Mouse (Mus musculus) layer of hippocampus, adult 2 months (tissue): ENCODE results near the gene Zfp512b. TPM values are rescaled to one million over a fixed set of nuclear protein-coding genes. Genes with fewer than 3 reads are reported as not detected.

ENCODE experiments used
- DNase-seq, 2 experiments: peaks; one replicate each; pipeline ENCODE4 v3.0.0; 2022; ENCODE audit warnings: low spot score in 2 of 2
- H3K27ac ChIP-seq: fragments of 200-600 bp; 2 replicates; pipeline ENCODE4 v1.8.1; 2022
- H3K4me3 ChIP-seq: fragments of 200-600 bp; 2 replicates; pipeline ENCODE4 v1.8.1; 2022; ENCODE audit warnings: mild to moderate bottlenecking
- CTCF ChIP-seq: fragments of 200-600 bp; conservative IDR thresholded peaks from 2 replicates; pipeline ENCODE4 v1.8.1; 2022; ENCODE audit warnings: antibody characterized with exemption, mild to moderate bottlenecking, moderate library complexity
- total RNA-seq, 2 experiments: library from RNA; stranded (reverse); gene quantifications; 2 replicates each; pipeline ENCODE4 v1.2.3; 2021

The Zfp512b gene
- total RNA-seq, 2 experiments from 2014 or later: 102 to 103 TPM

DNA sequence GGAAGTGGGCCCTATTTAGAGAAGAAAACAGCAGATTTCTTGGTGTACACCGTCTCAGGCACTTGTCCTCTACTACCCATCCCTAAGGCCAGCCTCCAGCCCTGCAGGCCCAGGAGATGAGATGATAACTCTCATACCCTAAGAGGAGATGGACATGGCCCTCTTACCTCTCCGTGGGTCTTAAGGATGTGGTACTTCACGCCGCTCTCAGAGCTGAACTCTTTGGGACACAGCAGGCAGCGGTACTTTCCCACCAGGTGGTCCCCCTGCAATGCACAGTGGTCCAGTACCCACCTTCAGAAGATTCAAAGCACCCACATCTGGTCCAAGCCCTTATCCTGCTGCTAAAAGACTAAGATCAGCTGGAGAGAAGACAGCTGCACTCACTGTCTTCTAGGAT, 7.1 kb downstream of the Zfp512b start:
- no peak for TF ChIP-seq CTCF
- H3K4me3 ChIP-seq: no peak overlapping the region
- no peak overlapping the region for H3K27ac ChIP-seq
- DNase-seq: no peak

DNA sequence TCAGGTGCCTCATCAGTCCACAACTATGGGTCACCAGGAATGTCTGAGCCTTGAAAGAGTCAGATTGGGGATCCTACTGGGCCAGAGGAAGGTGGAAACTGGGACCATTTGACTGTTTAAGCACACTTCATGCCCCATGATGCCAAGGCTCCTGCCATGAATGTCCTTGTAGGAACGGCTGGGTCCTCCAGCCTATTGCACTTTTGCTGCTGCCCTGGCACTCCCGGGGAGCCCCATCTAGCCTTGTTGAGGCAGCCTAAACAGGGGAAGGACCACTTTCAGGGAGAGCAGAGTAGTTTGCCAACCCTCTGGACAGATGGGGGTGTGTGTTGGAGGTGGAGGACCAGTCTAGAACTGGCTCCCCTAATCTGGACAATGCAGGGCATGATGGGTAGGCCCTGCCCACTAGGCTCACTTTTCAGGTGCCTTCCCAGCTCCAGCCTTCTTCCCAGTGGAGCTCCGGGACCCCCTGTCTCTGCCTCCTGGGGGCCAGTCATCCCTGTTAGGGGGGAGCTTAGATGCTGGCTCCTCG, 8.1 kb downstream of the Zfp512b start, which contains the start of gene Uckl1:
Gene Uckl1 (minus strand): TSS at position 482 of the 532 bp plus-strand sequence.
- TF ChIP-seq CTCF: no peak
- Histone ChIP-seq H3K27ac (no peak within 1 kb of the TSS), H3K4me3 (no peak within 1 kb of the TSS)
- DNase-seq: no peak

DNA sequence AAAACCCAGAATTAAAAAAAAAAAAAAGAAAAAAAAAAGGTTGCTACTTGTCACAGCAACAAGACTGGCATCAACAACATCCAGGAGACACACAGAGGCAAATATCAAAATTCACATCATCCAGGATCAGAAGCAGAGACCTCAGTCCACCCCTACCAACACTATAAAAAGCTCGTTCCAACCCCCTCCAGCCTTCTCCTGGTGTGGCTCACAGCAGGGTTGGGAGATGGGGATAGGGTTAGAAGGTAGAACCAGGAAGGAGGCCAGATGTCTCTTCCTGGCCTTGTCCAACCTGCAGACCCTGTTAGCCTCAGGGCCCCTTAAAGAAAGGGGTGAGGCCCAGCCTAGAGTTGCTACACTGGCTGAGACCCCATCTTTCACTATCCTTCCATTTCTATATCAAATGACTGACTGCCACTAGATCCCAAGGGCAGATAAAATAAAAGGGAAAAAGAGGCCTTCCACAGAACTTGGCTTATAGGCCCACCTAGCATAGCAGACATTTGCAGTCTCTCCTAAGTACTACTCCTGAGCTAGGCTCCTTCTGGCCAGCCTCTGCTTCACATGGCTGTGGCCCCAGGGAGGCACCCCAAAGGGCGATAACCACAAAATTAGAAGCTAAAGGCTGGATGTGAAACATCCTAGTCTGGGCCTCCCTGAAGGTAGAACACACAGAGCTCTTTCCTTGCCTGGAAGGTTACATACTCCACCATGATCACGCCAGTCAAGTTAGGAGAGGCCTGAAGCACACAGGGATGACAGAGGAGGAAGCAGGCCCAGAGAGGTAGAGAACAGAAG, 8.9 kb downstream of the Zfp512b start:
- DNase-seq: peak in 1 of 2 experiments; percentile 9
- no peak for TF ChIP-seq CTCF
- H3K4me3 ChIP-seq: no peak overlapping the region
- H3K27ac ChIP-seq: no peak overlapping the region

DNA sequence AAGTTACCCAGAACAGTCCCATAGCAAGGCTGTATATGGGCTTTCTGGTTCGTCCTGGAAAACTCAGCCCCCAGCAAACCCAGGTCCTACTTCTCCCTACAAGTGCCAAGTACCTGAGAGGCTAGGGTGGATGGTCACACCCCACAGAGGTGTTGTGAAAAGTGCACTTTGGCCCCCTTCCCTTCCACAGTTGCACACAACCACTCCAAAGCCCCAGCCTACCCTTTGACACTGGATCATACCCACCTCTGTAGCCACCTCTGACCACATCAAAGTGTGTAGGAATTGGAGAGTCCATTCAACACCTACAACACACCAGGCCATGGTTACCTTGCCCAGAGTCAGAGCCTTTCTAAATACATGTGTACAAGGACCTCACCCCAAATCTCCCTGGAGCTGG, 9.7 kb downstream of the Zfp512b start:
- no peak for TF ChIP-seq CTCF
- H3K4me3 ChIP-seq: no peak overlapping the region
- no peak overlapping the region for H3K27ac ChIP-seq
- peak in 1 of 2 experiments; percentile 7 for DNase-seq

DNA sequence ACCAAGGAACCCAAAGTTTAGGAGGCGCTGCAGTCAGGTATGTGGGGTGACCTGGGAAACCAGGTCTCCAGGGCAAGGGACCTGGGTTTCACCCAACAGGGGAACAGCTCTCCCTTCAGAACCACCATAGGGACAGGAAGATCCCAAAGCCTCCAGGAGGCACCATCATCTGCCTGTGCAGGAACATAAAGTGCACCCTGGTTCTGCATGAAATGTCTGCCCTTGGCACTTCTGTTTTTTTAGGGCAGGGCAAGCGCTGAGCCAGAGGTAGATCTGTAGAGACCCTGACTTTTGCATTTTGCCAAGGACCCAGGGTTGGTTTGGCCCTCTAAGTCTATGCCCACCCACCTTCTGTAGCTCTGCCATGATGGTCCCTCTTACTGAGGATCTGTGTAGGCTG, 10.2 kb downstream of the Zfp512b start:
- TF ChIP-seq CTCF: no peak
- Histone ChIP-seq H3K27ac (peak overlapping the region; percentile 92), H3K4me3 (no peak overlapping the region; the same call in 1 of the 2 replicates)
- DNase-seq: peak in 1 of 2 experiments; percentile 20

DNA sequence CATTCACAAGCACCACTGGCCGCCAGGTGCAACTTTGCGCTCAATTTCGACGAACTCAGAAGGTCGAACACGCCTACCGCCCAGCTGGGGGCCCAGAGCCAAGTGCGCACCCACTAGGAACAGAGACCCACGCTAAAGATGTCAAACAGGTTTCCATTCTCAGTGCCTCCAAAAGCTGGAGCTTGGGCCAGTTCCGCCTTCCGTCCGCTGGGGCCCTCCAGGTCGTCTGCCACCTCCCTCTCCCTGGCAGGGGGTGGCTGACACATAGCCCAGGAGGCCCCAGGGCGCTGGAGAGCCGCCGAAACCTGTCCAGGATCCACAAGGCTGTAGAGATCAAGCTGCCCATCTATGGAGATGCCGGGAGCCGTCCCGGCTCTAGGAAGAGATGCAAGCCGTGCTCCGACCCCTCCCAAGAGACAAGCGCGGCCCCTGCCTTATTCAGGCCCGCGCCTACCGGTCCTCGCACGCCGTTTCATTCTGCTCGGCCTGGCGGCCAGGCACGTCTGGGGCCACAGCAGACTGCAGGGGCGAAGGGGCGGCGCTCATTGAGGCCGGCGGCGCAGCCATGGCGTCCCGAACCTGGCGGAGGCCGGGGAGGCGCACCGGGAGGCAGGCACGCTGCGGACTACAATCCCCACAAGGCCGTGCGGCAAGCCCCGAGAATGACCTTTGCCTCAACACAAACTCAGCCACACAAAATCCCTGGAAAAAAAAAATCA, 11.0 kb downstream of the Zfp512b start:
- peak; percentile 84 to 85 for DNase-seq
- peak overlapping the region; percentile 84 for H3K4me3 ChIP-seq
- peak overlapping the region; percentile 92 for H3K27ac ChIP-seq
- peak; percentile 53 for TF ChIP-seq CTCF

DNA sequence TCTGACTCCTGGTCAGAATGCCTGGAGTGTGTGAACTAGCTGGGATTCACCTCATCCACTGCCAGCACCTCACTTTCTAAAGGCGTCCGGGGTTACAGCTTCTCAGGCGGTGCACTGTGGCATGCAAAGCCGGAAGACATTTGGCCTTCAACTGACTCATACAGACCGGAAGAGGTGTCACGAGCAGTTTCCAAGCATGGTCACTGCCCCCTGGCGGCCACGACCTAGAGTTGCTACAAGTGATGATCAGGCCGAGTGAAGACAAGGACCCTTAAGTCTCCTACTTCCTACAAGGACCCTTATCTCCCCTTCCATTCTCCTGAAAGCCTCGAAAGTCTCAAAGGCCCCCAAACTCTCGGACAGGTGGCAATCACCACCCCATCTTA, 11.6 kb downstream of the Zfp512b start:
- H3K4me3 ChIP-seq: peak overlapping the region; percentile 84
- peak overlapping the region; percentile 92 for H3K27ac ChIP-seq
- DNase-seq: peak; percentile 72 to 77
- TF ChIP-seq CTCF: peak; percentile 90

DNA sequence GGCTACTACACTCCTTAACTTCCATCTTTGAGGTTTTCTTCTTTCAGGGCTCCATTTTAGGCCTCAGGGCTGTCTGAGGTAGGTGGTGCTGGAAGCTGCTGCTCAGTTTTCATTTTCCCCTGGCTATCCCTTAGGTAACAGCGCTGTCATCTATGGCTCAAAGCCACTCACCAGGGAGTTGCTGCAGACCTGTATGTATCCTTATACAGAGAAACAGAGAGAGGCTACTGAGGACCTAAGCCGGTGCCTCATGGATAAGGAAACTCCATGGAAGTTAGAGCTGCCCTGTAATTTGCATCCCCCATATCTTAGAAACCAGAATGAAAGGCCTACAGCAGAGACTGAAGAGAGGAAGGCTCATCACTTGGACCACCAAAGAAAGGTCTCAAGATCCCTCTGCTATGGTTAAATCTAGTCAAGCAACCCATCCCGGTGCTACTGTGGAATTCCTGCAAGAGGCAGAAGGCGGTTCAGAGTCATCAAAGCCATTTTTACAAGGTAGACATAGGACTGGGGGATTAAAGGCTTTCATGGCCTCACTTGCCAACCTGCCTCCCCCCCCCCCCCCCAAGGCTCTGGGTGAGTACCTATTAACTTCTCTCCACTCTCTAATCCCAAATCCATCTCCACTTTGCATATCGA, 12.4 kb downstream of the Zfp512b start:
- peak in 1 of 2 experiments; percentile 9 for DNase-seq
- no peak for TF ChIP-seq CTCF
- Histone ChIP-seq H3K27ac (peak overlapping the region; percentile 92), H3K4me3 (peak overlapping the region; percentile 84)

DNA sequence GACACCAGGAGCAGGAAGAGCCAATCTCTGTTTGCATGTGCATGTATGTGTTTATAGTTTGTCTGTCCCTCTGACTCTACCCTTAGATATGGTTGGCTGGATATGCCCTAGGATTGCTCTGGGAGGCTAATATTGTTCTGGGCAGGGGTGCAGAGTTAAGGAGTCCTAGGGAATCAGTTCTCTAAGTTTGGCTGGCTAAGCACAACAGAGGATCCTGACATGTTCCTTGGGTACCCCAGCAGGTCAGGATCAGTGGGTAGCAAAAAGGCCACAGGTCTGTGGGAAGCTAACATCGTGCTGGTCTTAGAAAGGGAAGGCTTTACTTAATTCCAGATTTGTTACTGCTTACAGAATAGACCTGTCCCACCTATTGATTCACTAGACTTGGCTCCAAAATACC, 12.9 kb downstream of the Zfp512b start:
- no peak overlapping the region for H3K4me3 ChIP-seq

DNA sequence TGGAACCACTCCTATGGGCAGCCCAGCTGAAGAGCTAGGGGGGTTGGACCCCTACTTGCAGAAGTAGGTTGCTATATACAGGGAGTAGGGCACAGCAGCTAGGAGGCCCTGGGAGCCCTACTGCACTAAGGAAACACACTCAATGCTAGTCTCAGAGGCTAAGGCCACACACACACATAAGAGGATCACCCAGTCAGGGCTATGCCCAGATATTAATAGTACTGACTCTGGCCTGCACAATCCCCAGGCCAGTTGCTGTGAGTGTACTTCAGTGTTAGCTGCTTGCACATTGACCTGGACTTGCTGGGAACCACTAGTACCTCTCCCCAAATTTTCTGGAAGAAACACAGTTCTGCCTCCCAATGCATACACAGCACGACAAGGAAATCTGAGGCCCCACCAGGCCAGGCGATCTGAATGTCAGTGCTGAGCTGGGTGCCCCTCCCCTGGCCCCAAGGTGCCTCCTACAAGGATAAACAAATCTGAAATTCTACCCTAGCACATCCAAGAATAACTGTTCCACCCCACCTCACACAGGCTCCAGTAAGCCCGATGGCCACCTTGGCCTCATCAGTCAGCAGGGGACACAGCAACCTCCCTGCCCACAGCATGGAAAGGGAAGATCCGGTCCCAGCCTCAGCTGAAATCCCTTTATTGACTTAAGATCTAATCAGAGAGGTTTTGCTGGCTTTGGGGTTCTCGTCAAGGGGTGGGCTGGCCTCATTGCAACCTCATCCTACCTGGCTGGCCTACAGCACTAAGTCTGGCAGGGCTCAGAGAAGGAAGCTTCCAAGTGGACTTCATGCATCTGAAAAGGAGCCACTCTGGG, 13.6 kb downstream of the Zfp512b start:
- Histone ChIP-seq H3K27ac (no peak overlapping the region), H3K4me3 (no peak overlapping the region)
- no peak for TF ChIP-seq CTCF
- peak in 1 of 2 experiments; percentile 11 for DNase-seq

More for the DNA sequence above, 12.9 kb downstream of the Zfp512b start:
- no peak for TF ChIP-seq CTCF
- no peak overlapping the region for H3K27ac ChIP-seq
- no peak for DNase-seq

DNA sequence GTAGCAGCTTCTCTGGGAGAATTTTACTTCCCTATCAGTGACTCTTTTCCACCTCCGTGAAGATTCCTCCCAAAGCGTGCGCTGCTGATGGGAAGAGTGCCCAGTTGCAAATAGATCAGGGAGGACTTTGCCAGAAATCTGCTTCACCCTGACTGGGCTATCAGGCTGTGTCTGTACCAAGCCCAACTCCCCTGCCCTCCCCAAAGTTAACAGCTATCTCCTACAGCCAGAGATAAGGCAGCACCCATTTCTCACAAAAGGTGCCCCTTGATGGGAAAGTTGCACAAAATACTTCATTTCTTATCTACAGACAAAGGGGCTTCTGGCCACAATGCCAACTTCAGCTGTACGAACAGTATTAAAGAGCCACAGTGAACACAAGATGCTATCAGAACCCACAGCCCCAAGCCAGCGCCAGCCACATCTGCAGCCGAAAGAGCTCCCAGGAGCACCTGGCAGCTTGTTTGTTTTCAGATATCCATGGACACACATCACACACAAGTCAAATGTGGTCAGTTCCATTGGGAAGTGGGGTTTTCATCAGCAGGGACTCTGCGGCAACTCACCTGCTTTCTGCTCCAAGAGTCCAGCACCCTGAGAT, 14.5 kb downstream of the Zfp512b start:
- no peak overlapping the region for H3K27ac ChIP-seq
- no peak for TF ChIP-seq CTCF
- H3K4me3 ChIP-seq: no peak overlapping the region
- no peak for DNase-seq

DNA sequence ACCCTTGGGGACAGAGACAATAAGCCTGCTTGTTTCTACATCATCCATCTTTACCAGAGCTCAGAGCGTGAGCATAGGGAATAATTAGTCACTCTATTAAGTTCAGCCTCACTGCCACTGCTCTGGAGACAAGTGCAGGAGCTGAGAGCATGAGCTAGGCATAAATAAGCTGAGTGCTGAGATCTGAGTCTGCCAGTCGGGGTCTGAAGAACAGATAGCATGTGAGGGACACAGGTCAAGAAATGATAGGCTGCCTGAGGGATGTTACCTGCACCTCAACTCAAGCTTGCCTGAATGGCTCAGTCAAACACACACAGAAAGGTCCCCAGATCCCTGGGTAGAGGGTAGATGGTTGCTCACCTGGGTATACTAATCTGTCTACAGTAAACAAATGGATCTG, 15.5 kb downstream of the Zfp512b start:
- no peak for DNase-seq
- no peak overlapping the region for H3K4me3 ChIP-seq
- no peak for TF ChIP-seq CTCF
- no peak overlapping the region for H3K27ac ChIP-seq
